In genomic region chr13:92580220-92581043, GRCm38 (mm10) we compare ENCODE assay signal across 7 mouse cellular contexts. TPM values are rescaled to one million over a fixed set of nuclear protein-coding genes. Genes with fewer than 3 reads are reported as not detected.
DNase-seq lines count a peak whose midpoint lies in the region; ATAC-seq and TF ChIP-seq lines count a peak whose summit lies in the region.

No protein-coding gene starts in this region.

- ATAC-seq in activated CD4-positive, CD25-positive, alpha-beta regulatory T cell, adult 4 months: peak; percentile 59
- ATAC-seq in inflammation-experienced regulatory T-cells, adult 6 months: peak; percentile 80
- ATAC-seq in megakaryocyte progenitor cell, adult 5-6 weeks (replicated peaks; ENCODE audit: poor library complexity): peak; percentile 95

- TF ChIP-seq POLR2A in spleen, adult 2 months (IDR thresholded peaks at IDR 0.05; ENCODE audit: low read depth, low read length): no peak

- peak; percentile 62; the same call in 1 of the 2 replicates for TF ChIP-seq CTCF in spleen, adult 2 months (IDR thresholded peaks at IDR 0.05; ENCODE audit: extremely low read depth, insufficient read depth, insufficient read length, insufficient replicate concordance)

- H3K4me3 ChIP-seq in spleen, adult 2 months (ENCODE audit: extremely low read depth, insufficient read depth, insufficient read length): no peak overlapping the region

- WGBS in spleen, adult 2 months: 43% methylated on average over 10 of the region's 10 CpGs

- no peaks in the 10 kb centered on the region for H3K4me1 ChIP-seq in spleen, adult 2 months (ENCODE audit: control insufficient read depth, insufficient read depth, insufficient read length)

- no peaks in the 10 kb centered on the region for H3K27me3 ChIP-seq in spleen, adult 2 months (ENCODE audit: control insufficient read depth, insufficient read depth, low read length)

- peak overlapping the region; percentile 4; the same call in 1 of the 2 replicates for H3K27ac ChIP-seq in spleen, adult 2 months (ENCODE audit: insufficient read depth, low read length)

- no peaks in the 10 kb centered on the region for H3K36me3 ChIP-seq in spleen, adult 2 months (ENCODE audit: control insufficient read depth, insufficient read depth, low read length)

- DNase-seq in cerebellum, postnatal 25 days: peak; percentile 57 to 78
- DNase-seq in gastrocnemius, postnatal 10 days: peak; percentile 73
- peak; percentile 17 to 34 for DNase-seq in left cerebral cortex, adult 8-10 months (ENCODE audit: low spot score in 2 of 2)
- peak; percentile 32 to 66 for DNase-seq in spleen, adult 2 months (ENCODE audit: low read depth in 1 of 2, low spot score in 2 of 2)

RNA-seq across cellular contexts. Expression of gene Spz1, which starts 4.5 kb away (rescaled TPM):
- polyA plus RNA-seq in activated CD4-positive, CD25-positive, alpha-beta regulatory T cell, adult 4 months (2017; shearing (Covaris generic)): not detected
- not detected for total RNA-seq in gastrocnemius, postnatal 10 days (2021)
- polyA plus RNA-seq in inflammation-experienced regulatory T-cells, adult 6 months (2017; shearing (Covaris generic)): not detected
- not detected for total RNA-seq in left cerebral cortex, adult 8-10 months (2022)
- total RNA-seq in megakaryocyte progenitor cell, adult 5-6 weeks (2015): not detected in 2 replicates
- not detected in 2 replicates for total RNA-seq in megakaryocyte progenitor cell, adult 5-6 weeks (2017)
- not detected in 2 replicates for polyA plus RNA-seq in spleen, adult 2 months (2012; rRNA removed)

RNA-seq across cellular contexts. Expression of gene Serinc5, which starts 30.5 kb away (rescaled TPM):
- polyA plus RNA-seq in activated CD4-positive, CD25-positive, alpha-beta regulatory T cell, adult 4 months (2017; shearing (Covaris generic)): 10 to 100 TPM in 1 of 2 experiments, 1 to 10 TPM in 1; 9.2 to 10.6 TPM
- 10 to 100 TPM; 21.2 to 26.8 TPM for total RNA-seq in gastrocnemius, postnatal 10 days (2021)
- 10 to 100 TPM in 1 of 3 experiments, 1 to 10 TPM in 2; 8.9 to 10.1 (median 9.7) TPM for polyA plus RNA-seq in inflammation-experienced regulatory T-cells, adult 6 months (2017; shearing (Covaris generic))
- 10 to 100 TPM; 67.0 to 71.5 (median 69.2) TPM for total RNA-seq in left cerebral cortex, adult 8-10 months (2022)
- 9.1 and 9.4 TPM in 2 replicates for total RNA-seq in megakaryocyte progenitor cell, adult 5-6 weeks (2015)
- 5.9 TPM in 2 replicates for total RNA-seq in megakaryocyte progenitor cell, adult 5-6 weeks (2017)
- 16.4 and 23.8 TPM in 2 replicates for polyA plus RNA-seq in spleen, adult 2 months (2012; rRNA removed)

RNA-seq across cellular contexts. Expression of gene Zfyve16, which starts 49.8 kb away (rescaled TPM):
- polyA plus RNA-seq in activated CD4-positive, CD25-positive, alpha-beta regulatory T cell, adult 4 months (2017; shearing (Covaris generic)): 10 to 100 TPM in 1 of 2 experiments, 1 to 10 TPM in 1; 9.7 to 10.1 TPM
- 10 to 100 TPM; 10.8 to 18.0 TPM for total RNA-seq in gastrocnemius, postnatal 10 days (2021)
- 10 to 100 TPM in 2 of 3 experiments, 1 to 10 TPM in 1; 8.7 to 12.7 (median 10.9) TPM for polyA plus RNA-seq in inflammation-experienced regulatory T-cells, adult 6 months (2017; shearing (Covaris generic))
- 10 to 100 TPM; 16.0 to 19.7 (median 17.3) TPM for total RNA-seq in left cerebral cortex, adult 8-10 months (2022)
- total RNA-seq in megakaryocyte progenitor cell, adult 5-6 weeks (2015): 5.1 and 7.9 TPM in 2 replicates
- 4.7 and 7.1 TPM in 2 replicates for total RNA-seq in megakaryocyte progenitor cell, adult 5-6 weeks (2017)
- 1.4 and 1.8 TPM in 2 replicates for polyA plus RNA-seq in spleen, adult 2 months (2012; rRNA removed)
